Mouse (Mus musculus): ENCODE results near the gene Itln1. TPM values are rescaled to one million over a fixed set of nuclear protein-coding genes. Genes with fewer than 3 reads are reported as not detected.

Gene Itln1
- polyA plus RNA-seq (2015; fragmentation: Nextera tagmentation; extraction: Ambion mirVana), result 0.20 and 0.23 TPM in 2 replicates

DNA sequence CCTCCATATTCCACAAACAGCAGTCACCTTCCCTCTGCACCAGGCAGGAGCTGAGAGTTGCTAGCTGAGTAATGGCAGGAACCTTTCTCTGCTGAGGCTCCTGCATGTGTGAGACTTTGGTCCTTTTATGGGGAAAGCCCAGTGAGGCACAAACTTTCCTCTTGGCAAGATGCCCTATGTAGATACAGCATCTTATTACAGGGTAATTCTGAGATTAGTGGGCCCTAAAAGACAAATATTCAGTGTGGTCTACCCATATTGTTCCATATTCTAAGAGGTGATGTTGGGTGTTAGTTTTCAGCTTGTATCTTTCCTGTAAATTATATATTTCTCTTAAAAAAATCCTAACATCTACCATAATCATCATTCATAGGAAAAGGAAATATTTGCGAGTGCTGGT lies at the start of gene Itln1:
TSS of gene Itln1 (minus strand) at position 101 of the 400 bp plus-strand sequence.
- no peak; the same call in 1 of the 2 replicates for ATAC-seq
- no peaks in the 10 kb centered on the region for H3K27me3 ChIP-seq (replicated peaks; ENCODE audit: control insufficient read depth, insufficient read depth, low read length)
- no peaks in the 10 kb centered on the region for H3K36me3 ChIP-seq (ENCODE audit: control insufficient read depth, insufficient read depth, low read length)
- no peak within 1 kb of the TSS for H3K27ac ChIP-seq (ENCODE audit: low read length)
- no peaks in the 10 kb centered on the region for H3K9me3 ChIP-seq (ENCODE audit: control insufficient read depth, low read length)
- 91% methylated on average over 1 of the region's 1 CpGs for WGBS
- no peak within 1 kb of the TSS for H3K4me3 ChIP-seq (ENCODE audit: low read length)
- H3K4me1 ChIP-seq (ENCODE audit: control insufficient read depth, insufficient read depth, low read length), result no peaks in the 10 kb centered on the region
- no peak within 1 kb of the TSS for H3K9ac ChIP-seq (ENCODE audit: low read depth, low read length)
- H3K4me2 ChIP-seq (ENCODE audit: low read depth, low read length), result no peak within 1 kb of the TSS

DNA sequence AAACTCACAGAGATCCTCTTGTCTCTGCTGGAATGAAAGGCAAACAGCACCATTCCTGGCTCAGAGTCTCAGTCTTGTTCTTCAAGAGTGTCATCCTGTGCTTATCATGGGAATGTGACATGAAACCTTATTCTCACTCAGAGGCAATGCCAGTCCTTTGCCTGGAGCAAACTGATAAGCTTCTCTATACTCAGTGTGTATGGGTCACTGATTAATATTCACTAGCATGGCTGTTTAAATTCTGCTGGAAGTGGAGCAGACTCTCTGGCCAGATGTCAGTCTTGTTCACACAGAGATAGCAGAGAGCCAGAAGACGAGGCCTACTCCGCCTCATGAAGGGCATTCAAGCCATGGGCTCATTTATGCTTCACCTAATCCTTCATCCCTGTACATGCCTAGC lies 49.5 kb upstream of the Itln1 start:
- Histone ChIP-seq H3K27me3 (replicated peaks; ENCODE audit: control insufficient read depth, insufficient read depth, low read length) (no peaks in the 10 kb centered on the region), H3K4me3 (ENCODE audit: low read length) (no peak overlapping the region), H3K4me1 (ENCODE audit: control insufficient read depth, insufficient read depth, low read length) (no peaks in the 10 kb centered on the region), H3K9me3 (ENCODE audit: control insufficient read depth, low read length) (no peaks in the 10 kb centered on the region), H3K9ac (ENCODE audit: low read depth, low read length) (no peak overlapping the region), H3K36me3 (ENCODE audit: control insufficient read depth, insufficient read depth, low read length) (no peaks in the 10 kb centered on the region), H3K4me2 (ENCODE audit: low read depth, low read length) (no peak overlapping the region), H3K27ac (ENCODE audit: low read length) (no peak overlapping the region)
- 79% methylated on average over 2 of the region's 2 CpGs for WGBS
- ATAC-seq, result no peak

DNA sequence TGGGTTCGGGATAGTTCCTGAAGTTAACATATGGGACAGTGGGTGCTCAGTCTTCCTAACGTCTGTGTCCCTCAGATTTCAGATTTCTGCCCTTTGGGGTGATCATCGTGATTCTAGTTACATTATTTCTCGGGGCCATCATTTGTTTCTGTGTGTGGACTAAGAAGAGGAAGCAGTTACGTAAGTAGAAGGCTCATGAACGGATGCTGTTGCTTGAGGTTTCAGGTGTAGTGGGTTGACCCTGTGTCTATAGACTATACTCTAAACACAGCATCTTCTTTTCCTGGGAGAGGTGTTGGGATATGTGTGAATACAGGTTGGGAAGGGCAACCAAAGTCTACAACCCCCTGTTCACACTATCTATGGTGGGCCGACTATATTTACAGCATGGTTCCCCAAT lies 42.1 kb upstream of the Itln1 start:
- H3K4me3 ChIP-seq (ENCODE audit: low read length), result no peak overlapping the region
- no peaks in the 10 kb centered on the region for H3K36me3 ChIP-seq (ENCODE audit: control insufficient read depth, insufficient read depth, low read length)
- H3K27ac ChIP-seq (ENCODE audit: low read length), result no peak overlapping the region
- no peaks in the 10 kb centered on the region for H3K27me3 ChIP-seq (replicated peaks; ENCODE audit: control insufficient read depth, insufficient read depth, low read length)
- H3K4me1 ChIP-seq (ENCODE audit: control insufficient read depth, insufficient read depth, low read length), result no peaks in the 10 kb centered on the region
- no peak overlapping the region for H3K9ac ChIP-seq (ENCODE audit: low read depth, low read length)
- 88% methylated on average over 7 of the region's 7 CpGs for WGBS
- no peak overlapping the region for H3K4me2 ChIP-seq (ENCODE audit: low read depth, low read length)
- H3K9me3 ChIP-seq (ENCODE audit: control insufficient read depth, low read length), result no peaks in the 10 kb centered on the region
- ATAC-seq, result no peak

DNA sequence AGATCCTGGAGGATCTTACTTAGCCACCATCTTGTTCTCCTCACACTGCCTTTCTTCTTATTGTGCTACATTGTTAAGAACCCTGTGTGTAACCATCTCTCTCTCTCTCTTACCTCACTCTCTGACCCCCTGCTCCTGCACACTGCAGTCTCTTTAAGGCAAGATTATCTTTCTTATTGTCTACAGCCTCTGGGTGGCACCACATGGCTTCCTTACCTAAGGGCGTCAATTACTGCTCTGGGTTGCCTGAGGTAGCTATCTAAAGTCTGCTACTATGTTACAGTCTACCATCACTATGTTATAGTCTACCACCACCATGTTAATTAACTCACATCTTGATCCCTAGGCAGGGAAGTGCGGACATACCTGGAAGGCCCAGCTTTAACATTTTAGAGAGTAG lies 33.3 kb upstream of the Itln1 start:
- H3K4me2 ChIP-seq (ENCODE audit: low read depth, low read length), result no peak overlapping the region
- 70% methylated on average over 2 of the region's 2 CpGs for WGBS
- H3K36me3 ChIP-seq (ENCODE audit: control insufficient read depth, insufficient read depth, low read length), result no peaks in the 10 kb centered on the region
- no peaks in the 10 kb centered on the region for H3K27me3 ChIP-seq (replicated peaks; ENCODE audit: control insufficient read depth, insufficient read depth, low read length)
- no peak overlapping the region for H3K27ac ChIP-seq (ENCODE audit: low read length)
- no peak overlapping the region for H3K4me3 ChIP-seq (ENCODE audit: low read length)
- ATAC-seq, result no peak
- H3K4me1 ChIP-seq (ENCODE audit: control insufficient read depth, insufficient read depth, low read length), result no peaks in the 10 kb centered on the region
- H3K9ac ChIP-seq (ENCODE audit: low read depth, low read length), result no peak overlapping the region
- no peaks in the 10 kb centered on the region for H3K9me3 ChIP-seq (ENCODE audit: control insufficient read depth, low read length)

GRCm38 (mm10) chr1:171566777-171567176 lies 31.7 kb upstream of the Itln1 start:
- no peak overlapping the region for H3K9ac ChIP-seq (ENCODE audit: low read depth, low read length)
- no peaks in the 10 kb centered on the region for H3K27me3 ChIP-seq (replicated peaks; ENCODE audit: control insufficient read depth, insufficient read depth, low read length)
- no peak overlapping the region for H3K4me2 ChIP-seq (ENCODE audit: low read depth, low read length)
- 0 out of 2 replicates have a peak, but pooled peaks have one; percentile 40 for ATAC-seq
- H3K4me1 ChIP-seq (ENCODE audit: control insufficient read depth, insufficient read depth, low read length), result no peaks in the 10 kb centered on the region
- no peak overlapping the region for H3K4me3 ChIP-seq (ENCODE audit: low read length)
- no peaks in the 10 kb centered on the region for H3K9me3 ChIP-seq (ENCODE audit: control insufficient read depth, low read length)
- 23% methylated on average over 8 of the region's 8 CpGs for WGBS
- no peak overlapping the region for H3K27ac ChIP-seq (ENCODE audit: low read length)
- no peaks in the 10 kb centered on the region for H3K36me3 ChIP-seq (ENCODE audit: control insufficient read depth, insufficient read depth, low read length)

DNA sequence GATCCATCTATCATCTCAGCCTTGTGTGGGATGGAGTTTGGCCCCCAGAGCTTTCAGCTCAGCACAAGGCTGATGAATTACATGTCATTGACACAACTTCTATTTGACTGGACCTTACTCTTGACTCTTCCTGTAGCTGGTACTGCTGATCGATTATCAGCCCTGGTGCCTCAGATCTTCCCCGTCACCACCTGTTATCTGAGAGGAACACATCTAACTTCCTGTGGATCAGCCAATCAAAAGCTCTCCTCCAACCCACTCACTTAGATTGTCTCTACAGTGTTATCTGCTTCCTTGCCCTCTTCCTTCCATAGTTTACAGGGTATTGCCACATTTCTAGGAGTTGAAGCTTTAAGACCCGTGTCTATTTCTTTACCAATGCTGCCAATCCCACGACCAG lies 30.8 kb upstream of the Itln1 start:
- no peaks in the 10 kb centered on the region for H3K27me3 ChIP-seq (replicated peaks; ENCODE audit: control insufficient read depth, insufficient read depth, low read length)
- H3K27ac ChIP-seq (ENCODE audit: low read length), result no peak overlapping the region
- WGBS, result 60% methylated on average over 4 of the region's 4 CpGs
- no peaks in the 10 kb centered on the region for H3K36me3 ChIP-seq (ENCODE audit: control insufficient read depth, insufficient read depth, low read length)
- H3K9me3 ChIP-seq (ENCODE audit: control insufficient read depth, low read length), result no peaks in the 10 kb centered on the region
- H3K4me2 ChIP-seq (ENCODE audit: low read depth, low read length), result no peak overlapping the region
- no peak overlapping the region for H3K4me3 ChIP-seq (ENCODE audit: low read length)
- no peak for ATAC-seq
- no peaks in the 10 kb centered on the region for H3K4me1 ChIP-seq (ENCODE audit: control insufficient read depth, insufficient read depth, low read length)
- H3K9ac ChIP-seq (ENCODE audit: low read depth, low read length), result no peak overlapping the region

- no peaks in the 10 kb centered on the region for H3K9me3 ChIP-seq (ENCODE audit: control insufficient read depth, low read length)
- H3K27ac ChIP-seq (ENCODE audit: low read length), result no peak overlapping the region
- no peak overlapping the region for H3K4me2 ChIP-seq (ENCODE audit: low read depth, low read length)
- no peaks in the 10 kb centered on the region for H3K4me1 ChIP-seq (ENCODE audit: control insufficient read depth, insufficient read depth, low read length)
- 52% methylated on average over 3 of the region's 3 CpGs for WGBS
- no peaks in the 10 kb centered on the region for H3K27me3 ChIP-seq (replicated peaks; ENCODE audit: control insufficient read depth, insufficient read depth, low read length)
- ATAC-seq, result peak; percentile 62
- no peak overlapping the region for H3K9ac ChIP-seq (ENCODE audit: low read depth, low read length)
- H3K36me3 ChIP-seq (ENCODE audit: control insufficient read depth, insufficient read depth, low read length), result no peaks in the 10 kb centered on the region
- H3K4me3 ChIP-seq (ENCODE audit: low read length), result no peak overlapping the region
Observed at GRCm38 (mm10) chr1:171564247-171564646, 29.2 kb upstream of the Itln1 start.

DNA sequence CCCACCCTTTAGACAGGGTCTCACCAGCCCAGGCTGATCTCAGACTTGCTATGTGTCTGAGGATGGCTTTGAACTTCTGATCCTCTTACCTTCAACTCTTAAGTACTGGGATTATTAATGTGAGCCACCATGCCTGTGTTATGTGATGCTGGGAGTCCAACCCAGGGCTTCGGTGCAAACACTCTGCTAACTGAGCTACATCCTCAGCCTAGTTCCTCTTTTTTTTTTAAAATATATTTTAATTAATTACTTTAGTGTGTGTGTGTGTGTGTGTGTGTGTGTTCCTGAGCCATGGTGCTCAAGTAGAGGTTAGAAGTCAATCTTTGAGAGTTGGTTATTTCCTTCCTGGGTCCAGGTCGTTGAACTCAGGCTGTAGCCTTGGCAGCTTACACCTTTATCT lies 27.9 kb upstream of the Itln1 start:
- no peaks in the 10 kb centered on the region for H3K36me3 ChIP-seq (ENCODE audit: control insufficient read depth, insufficient read depth, low read length)
- H3K27ac ChIP-seq (ENCODE audit: low read length), result no peak overlapping the region
- H3K9me3 ChIP-seq (ENCODE audit: control insufficient read depth, low read length), result no peaks in the 10 kb centered on the region
- H3K4me2 ChIP-seq (ENCODE audit: low read depth, low read length), result no peak overlapping the region
- no peak overlapping the region for H3K9ac ChIP-seq (ENCODE audit: low read depth, low read length)
- H3K4me3 ChIP-seq (ENCODE audit: low read length), result no peak overlapping the region
- ATAC-seq, result no peak
- no peaks in the 10 kb centered on the region for H3K27me3 ChIP-seq (replicated peaks; ENCODE audit: control insufficient read depth, insufficient read depth, low read length)
- no peaks in the 10 kb centered on the region for H3K4me1 ChIP-seq (ENCODE audit: control insufficient read depth, insufficient read depth, low read length)
- WGBS, result 65% methylated on average over 2 of the region's 2 CpGs

DNA sequence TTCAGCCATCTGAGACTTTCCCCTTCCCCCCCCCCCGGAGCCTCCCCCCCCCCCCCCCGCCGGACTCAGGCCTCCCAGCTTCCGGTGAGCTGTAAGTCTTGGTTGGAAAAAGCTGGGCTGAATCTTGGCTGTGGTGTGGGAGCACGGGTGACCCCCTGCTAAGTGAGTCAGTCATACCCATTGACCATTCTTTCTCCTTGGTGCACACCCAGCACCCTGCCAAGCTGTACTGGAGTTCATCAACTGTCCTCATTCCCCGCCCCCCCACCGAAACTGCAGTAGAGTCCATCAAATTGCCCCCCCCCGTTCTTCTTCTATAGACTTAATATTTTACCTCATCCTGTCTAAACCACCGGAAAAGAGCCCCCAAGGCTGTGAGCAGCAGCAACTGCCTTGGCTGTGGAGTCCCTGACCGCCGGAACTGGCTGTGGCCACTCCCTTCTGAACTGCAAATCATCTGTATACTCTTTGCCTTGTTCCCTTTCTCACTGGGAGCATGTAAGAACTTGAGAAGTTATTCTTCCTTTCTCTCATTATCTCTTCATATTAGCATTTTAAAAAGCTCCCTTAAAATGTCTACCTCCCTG lies 26.6 kb upstream of the Itln1 start:
- H3K9ac ChIP-seq (ENCODE audit: low read depth, low read length), result no peak overlapping the region
- H3K4me3 ChIP-seq (ENCODE audit: low read length), result no peak overlapping the region
- no peaks in the 10 kb centered on the region for H3K27me3 ChIP-seq (replicated peaks; ENCODE audit: control insufficient read depth, insufficient read depth, low read length)
- H3K9me3 ChIP-seq (ENCODE audit: control insufficient read depth, low read length), result no peaks in the 10 kb centered on the region
- no peak overlapping the region for H3K27ac ChIP-seq (ENCODE audit: low read length)
- H3K36me3 ChIP-seq (ENCODE audit: control insufficient read depth, insufficient read depth, low read length), result no peaks in the 10 kb centered on the region
- H3K4me1 ChIP-seq (ENCODE audit: control insufficient read depth, insufficient read depth, low read length), result no peaks in the 10 kb centered on the region
- H3K4me2 ChIP-seq (ENCODE audit: low read depth, low read length), result no peak overlapping the region
- 60% methylated on average over 8 of the region's 11 CpGs for WGBS
- no peak for ATAC-seq

DNA sequence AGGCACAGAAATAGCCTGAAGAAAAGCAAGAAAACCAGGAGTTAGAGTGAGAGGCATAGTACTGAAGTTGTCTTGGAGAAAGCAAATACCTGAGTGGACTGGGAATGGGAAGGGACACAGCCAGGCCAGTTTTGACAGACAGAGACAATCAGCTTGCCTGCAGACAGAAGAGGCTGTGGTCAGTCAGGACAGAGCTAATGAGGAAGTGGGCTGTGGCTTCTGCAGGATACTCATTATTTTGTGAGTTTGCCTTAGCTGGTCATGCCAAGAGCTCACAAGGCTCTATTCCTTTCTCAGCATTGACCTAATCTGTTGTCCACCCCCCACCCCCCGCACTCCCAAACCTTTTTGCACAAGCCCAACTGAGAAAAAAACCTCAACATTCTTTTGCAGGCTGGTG lies 26.1 kb upstream of the Itln1 start:
- no peak overlapping the region for H3K27ac ChIP-seq (ENCODE audit: low read length)
- H3K4me1 ChIP-seq (ENCODE audit: control insufficient read depth, insufficient read depth, low read length), result no peaks in the 10 kb centered on the region
- no peak overlapping the region for H3K4me3 ChIP-seq (ENCODE audit: low read length)
- no peaks in the 10 kb centered on the region for H3K27me3 ChIP-seq (replicated peaks; ENCODE audit: control insufficient read depth, insufficient read depth, low read length)
- 82% methylated on average over 1 of the region's 1 CpGs for WGBS
- H3K9ac ChIP-seq (ENCODE audit: low read depth, low read length), result no peak overlapping the region
- H3K36me3 ChIP-seq (ENCODE audit: control insufficient read depth, insufficient read depth, low read length), result no peaks in the 10 kb centered on the region
- no peaks in the 10 kb centered on the region for H3K9me3 ChIP-seq (ENCODE audit: control insufficient read depth, low read length)
- H3K4me2 ChIP-seq (ENCODE audit: low read depth, low read length), result no peak overlapping the region
- ATAC-seq, result no peak
